Mouse (Mus musculus) T-helper 2 cell (primary cell): ENCODE measurements around the gene Xylb.

Experiments used
- in situ Hi-C: fragments of 300-600 bp; cut with MboI, MseI; formaldehyde crosslinking; loops from one replicate; pipeline ENCODE4 v1.15.1; 2025; ENCODE audit warnings: high pct_unique_total_duplicates

Gene Xylb

DNA sequence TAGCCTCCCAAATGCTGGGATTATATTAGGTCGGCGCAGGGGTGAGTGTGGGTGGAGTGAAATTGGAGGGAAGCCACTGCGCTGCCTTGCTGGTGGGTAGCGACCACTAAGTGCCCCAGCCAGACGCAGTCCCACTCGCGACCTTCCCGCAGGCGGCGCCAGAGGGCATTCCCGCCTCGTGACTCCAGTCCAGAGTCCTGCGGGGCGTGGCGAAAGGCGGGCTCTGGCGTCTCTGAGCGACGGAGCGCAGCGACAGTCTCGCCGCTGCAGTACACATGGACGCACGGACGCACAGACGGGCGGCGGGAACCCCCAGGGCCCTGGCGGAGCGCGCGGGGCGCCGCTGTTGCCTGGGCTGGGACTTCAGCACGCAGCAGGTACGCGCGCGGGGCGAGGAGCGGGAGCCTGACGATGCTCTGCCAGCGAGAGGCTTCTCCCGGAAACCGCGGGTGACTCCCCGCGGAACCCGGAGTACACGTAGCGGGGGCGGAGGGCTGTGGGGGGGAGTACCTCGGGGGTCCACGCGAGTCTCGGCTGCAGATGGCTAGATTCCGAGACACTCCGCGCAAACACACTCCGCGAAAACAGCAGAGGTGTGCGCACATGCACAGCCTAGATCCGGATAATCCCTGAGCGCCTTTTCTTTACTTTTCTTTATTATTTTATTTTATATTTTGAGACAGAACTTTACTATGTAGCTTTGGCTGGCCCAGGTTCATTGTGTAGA is at the start of gene Xylb:
Gene Xylb (plus strand): TSS at position 51 of the 727 bp plus-strand sequence.
- in situ Hi-C loops, result loop anchor here (5.0 kb wide), 1 partner anchor 250 kb away; no protein-coding TSS in a partner anchor

DNA sequence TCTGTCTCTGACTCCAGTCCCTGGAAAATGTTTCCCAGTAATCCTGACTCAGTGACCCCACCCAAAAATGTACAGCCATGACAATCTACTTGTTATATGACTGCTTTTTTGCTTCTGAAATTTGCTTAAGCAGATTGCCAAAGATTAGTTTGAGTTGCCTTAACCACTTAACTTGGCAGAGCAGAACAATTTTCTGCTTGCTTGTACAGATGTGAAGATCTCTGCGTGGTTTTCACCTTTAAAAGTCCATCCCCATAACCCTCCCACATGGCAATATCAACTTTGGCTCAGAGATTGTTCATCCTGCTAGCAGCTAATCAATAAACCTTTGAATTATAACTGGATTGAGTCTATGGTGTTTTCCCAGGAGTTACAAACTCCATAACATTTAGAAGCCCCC is 48.1 kb upstream of the Xylb start:
- in situ Hi-C loops, result no loop called here

DNA sequence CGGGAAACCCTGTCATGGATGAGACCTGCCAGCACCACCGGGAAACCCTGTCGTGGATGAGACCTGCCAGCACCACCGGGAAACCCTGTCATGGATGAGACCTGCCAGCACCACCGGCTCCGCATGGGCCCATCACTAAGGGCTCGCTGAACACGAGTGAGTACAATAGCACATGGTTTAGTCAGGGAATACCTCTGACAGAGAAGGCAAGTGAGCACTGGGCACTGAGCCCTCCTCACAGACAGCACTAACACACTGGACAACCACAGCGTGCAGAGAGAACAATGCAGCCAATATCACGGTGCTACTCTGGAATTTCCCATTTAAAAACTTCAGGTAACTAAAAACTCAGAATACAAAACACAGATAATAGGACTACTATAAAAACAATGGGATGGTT is 44.1 kb upstream of the Xylb start:
- in situ Hi-C loops, result no loop called here

DNA sequence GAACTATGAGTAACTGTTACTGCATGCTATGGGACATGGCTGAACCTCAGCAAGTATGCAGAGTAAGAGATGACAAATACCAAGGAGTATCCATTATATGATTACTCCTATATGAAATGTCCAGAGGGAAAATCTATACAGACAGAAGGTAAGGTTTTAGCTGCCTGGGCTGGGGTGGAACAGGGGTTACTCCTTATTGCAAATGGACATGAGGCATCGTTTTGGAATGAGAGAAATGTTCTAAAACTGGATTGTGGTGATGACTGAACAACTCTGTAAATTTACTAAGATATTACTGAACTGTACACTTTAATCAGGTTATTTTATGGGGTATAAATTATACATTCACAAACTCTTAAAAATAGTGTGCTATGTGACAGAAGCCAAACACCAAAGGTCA is 38.3 kb upstream of the Xylb start:
- in situ Hi-C loops, result no loop called here

DNA sequence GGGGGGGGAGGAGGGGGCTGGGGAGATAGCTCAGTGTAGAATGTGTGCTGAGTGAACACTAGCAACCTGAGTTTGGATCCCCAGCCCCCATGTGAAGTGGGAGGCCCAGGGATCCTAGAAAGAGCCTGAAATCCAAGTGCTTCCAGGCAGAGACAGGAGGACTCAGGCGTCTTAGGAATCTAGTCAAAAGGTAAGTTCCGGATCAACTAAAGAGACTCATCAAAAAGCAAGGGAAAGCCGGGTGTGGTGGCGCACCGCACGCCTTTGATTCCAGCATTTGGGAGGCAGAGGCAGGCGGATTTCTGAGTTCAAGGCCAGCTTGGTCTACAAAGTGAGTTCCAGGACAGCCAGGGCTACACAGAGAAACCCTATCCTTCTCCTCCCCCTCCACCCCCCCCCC is 36.7 kb upstream of the Xylb start:
- in situ Hi-C loops, result no loop called here

DNA sequence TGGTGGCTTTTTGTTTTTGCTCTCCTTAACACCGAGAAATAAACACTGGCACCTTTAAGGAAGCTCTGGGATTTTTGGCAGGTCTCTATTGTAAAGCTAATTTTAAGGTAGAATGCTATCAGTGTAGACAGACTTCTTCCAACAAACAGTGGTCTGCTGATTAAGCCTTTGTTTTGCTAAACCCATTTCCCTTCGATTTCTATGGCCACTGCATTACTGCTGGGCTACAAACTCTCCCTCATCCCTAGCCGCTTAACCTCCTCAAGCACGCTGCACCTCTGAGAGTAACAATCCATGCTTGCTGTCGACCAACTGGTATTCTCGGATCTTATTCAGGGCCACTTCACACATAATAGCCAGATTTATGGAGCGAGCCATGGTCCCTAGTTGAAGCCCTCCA is 36.2 kb upstream of the Xylb start:
- in situ Hi-C loops, result no loop called here

DNA sequence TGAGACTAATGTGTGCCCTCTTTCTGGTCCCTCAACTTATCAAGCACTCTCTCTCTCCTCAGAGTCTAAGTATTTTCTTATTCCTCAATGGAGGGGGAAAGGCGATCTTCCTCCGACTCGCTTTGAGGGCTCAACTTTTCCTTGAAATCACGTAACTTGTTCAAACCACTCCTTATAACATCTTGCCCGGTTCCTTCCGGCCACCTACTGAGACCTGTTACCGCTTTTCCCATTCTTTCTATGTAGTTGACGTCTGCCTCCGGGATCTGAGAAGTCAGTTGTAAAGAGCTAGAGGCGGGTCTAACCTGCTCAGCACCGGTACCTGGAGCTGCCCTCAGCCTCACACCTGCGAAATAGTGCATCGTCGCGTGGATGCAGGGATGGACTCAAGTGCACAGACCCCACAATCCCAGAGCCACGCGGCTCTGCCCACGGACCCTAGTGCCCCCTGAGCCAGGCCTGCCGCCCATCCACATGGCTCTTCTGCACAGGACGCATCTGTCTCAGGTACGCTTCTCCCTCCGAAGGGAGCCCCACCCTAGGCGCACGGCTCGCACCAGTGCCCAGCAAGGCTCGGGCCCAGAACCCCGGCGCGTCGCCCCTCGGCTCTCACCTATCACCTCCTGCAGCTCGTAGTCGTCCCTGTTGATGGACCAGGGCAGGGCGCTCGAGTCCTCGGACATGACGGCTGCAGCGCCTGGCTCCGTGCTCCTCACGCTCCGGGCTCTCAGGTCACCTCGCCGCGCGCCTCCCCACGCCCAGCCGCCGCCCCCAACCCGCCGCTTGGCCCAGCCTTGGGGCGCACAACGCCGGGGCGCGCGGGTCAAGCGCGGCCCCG is 35.6 kb upstream of the Xylb start:
- in situ Hi-C loops, result no loop called here

DNA sequence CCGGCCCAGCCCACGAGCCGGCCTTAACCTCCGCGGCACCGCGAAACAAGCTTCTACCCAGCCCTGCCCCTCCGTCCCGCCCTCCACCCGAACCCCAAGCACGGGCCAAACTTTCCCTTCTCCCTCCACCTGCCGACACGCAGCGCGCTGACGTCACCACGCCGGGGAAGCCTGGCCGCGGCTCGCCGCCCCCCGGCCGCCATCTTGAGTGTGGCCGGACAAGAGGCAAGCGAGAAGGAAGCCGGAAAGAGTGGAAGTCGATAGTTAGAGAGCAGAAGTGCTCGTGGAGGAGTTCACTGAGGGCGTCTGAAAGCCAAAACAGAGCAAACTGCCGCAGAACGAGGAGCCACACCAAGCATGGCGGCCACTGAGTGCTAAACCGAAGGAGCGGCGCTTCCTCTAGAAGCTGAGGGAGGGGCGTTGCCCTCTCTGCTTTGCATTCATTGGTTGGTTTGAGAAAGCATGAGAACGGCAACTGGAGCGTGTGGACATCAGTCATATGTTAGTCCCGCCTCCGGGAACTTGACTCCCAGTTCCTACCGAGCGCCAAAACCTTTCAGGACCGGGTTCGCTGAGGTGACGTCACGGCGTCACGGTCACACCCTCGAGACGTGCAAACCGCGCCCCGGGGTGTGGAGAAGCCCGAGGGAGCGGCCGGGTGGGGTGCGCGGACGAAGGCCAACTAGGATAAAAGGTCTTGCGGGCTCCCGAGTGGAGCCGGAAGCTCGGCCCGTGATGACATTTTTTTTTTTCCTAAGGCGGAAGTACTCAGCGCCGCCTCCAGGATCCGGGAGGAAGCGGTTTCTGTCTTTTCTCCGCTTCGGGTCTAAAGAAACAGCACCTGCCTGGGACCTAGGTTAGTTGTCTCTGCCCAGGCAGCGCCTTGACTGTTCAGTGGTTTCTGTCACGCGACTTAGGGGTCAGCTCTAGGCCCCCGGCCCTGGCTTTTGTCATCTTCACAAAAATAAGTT is 34.6 kb upstream of the Xylb start, which contains the start of gene Oxsr1:
Gene Oxsr1 (minus strand): TSS at position 139 of the 971 bp plus-strand sequence.
- in situ Hi-C loops, result no loop called here

DNA sequence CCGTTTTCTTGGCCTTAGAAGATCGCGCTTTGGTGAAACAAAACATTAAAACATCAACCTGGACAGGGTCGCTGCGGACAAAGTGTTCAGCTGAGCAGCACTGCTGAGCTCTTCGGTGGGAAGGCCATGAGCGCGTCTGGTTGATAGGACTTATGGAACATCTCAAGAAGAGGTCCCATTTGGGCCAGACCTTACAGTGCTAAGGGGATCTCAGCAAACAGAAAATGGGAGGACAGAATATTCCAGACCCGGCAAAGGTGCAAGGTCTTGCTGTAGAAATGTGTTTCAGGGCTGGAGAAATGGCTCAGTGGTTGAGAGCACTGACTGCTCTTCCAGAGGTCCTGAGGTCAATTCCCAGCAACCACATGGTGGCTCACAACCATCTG is 33.9 kb upstream of the Xylb start:
- in situ Hi-C loops, result no loop called here

DNA sequence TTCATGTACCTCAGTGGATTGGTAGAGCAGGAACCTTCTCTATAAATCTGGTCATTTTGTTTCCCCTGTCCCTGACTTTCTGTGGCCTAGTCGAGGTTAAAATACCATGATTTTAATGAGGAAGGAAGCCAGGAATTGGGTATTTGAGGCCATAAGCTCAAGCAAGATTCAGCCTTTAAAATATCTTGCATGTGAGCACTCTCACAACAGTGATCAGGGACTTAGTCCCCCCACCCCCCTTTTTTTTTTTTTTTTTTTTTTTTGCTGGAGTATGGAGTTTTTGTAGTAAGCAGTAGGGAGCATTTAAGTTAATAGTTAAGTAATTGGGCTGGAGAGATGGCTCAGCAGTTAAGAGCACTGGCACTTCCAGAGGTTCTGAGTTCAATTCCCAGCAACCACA is 33.1 kb upstream of the Xylb start:
- in situ Hi-C loops, result no loop called here

DNA sequence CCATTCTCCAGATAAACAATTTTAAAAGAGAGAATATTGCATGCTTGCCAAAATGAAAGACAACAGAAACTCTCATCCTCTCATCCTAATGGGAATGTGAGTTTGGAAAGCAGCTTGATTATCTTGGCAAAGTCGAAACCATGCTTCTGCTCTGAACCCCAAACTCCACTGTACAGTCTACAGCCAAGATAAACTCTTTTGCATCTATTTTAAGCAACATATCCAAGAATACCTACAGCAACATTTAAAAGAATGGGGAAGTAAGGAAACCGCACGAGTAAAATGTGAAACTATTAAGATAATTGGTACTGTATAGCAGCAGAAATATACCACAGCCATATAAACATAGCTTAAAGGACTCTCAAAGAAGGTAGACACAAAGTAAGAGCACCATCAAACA is 28.7 kb upstream of the Xylb start:
- in situ Hi-C loops, result loop anchor here (25.0 kb wide), 1 partner anchor 1041 kb away; no protein-coding TSS in a partner anchor

DNA sequence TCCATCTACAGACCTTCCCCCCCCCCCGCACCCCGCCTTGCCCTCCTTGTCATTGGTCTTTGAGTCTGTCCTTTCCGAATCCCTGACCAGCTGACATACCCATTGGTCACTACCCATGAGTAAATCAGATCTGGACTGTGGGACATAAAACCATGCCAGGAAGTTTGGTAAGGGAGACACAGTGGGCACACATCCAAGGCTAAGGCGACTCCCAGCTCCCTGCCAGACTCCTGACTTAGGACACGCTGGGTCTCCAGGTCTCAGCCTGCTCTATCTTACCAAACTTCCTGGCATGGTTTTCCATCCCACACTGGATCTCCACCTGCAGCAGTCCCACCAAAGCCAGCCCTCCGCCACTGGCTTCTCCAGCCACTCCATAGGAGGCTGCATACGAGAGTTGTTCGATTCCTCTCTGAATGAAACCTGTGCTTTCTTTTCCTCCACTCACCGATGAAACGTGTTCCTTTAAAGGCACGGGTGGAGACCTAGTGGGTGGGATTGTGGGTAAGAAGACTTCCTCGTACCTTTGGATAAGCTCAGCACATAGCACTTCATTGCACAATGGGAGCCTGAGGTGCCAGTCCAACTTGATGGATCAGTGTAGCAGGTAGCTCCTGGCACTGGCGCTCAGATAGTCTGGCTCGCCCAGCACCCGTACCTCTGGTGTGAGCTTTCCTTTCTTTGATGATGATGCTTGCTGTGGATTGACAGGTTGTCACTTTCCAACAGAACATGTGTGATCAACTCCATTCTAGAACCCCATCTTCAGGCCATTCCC is 26.8 kb upstream of the Xylb start:
- in situ Hi-C loops, result loop anchor here (25.0 kb wide), 1 partner anchor 1043 kb away; no protein-coding TSS in a partner anchor

DNA sequence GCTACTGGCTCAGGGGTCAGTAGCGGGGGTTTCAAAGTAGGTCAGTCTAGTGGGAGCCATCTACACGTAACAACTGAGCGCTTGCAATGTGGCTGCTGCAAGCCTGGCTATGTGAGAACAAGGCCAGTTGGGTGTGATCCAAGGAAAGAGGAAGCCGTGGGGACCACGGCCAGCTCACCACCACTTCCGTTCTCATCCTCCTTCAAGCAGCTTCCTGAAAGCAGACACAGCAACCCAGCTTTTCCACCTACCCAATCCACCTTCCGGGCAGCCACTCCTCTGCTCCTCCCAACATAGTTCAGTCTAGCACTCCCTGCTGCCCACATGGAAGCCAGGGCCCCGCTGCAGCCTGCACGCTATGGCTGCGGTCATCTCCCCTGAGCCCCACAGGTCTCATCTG is 22.9 kb upstream of the Xylb start:
- in situ Hi-C loops, result loop anchor here (25.0 kb wide), 1 partner anchor 1047 kb away; no protein-coding TSS in a partner anchor

DNA sequence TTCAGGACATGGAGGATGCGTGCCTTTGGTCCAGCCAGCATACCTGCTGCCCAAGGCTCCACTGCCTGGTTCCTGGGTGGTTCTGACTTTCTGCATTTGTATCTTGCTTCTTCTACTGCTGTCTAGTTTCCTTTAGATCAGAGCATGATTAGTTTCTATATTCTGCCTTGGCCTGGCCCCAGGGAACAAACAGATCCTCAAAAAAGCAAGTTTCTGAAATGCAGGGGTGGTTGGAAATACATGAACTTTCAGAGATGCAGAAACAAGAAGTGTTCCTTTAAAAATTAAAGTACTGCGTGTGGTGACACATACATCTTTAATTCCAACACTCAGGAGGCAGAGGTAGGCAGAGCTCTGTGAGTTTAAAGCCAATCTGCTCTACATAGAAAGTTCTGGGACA is 22.3 kb upstream of the Xylb start:
- in situ Hi-C loops, result loop anchor here (25.0 kb wide), 1 partner anchor 1048 kb away; no protein-coding TSS in a partner anchor

DNA sequence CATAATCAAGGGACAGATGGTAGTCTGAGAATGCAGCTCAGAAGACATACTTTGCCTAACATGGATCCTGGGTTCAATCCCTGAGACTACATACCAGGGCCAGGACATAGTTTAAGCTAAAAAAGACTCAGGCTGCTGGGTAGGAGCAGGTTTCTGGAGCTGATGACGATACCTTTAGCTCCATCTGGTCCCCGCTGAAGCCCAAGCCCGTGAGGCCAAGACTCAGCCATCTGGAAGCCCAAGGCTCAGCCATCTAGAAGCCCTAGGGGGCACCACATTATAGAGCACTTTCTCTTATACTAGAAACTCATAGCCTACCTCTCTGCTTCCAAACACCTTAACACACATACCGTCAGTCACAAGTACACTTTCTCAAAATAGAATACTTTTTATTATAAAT is 21.6 kb upstream of the Xylb start:
- in situ Hi-C loops, result loop anchor here (25.0 kb wide), 1 partner anchor 1048 kb away; no protein-coding TSS in a partner anchor

DNA sequence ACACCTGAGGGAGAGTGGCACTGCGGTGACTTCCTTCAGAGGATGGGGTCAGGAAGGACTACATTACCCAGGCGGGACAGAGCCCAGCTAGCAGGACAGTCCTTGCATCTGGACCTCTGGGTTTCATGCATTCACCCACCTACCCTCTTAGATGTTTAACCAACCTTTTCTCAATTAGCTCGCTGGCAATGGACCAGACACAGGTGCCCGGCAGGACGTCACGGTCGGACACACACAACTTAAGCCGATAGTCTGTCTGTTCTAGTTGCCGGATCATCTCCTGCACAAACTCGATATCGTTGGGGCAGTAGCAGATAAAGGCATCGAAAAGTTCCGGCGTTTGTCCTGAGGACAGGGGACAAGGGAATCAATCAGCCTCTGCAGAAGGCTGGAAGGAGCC is 19.3 kb upstream of the Xylb start:
- in situ Hi-C loops, result loop anchor here (25.0 kb wide), 1 partner anchor 1051 kb away; no protein-coding TSS in a partner anchor

DNA sequence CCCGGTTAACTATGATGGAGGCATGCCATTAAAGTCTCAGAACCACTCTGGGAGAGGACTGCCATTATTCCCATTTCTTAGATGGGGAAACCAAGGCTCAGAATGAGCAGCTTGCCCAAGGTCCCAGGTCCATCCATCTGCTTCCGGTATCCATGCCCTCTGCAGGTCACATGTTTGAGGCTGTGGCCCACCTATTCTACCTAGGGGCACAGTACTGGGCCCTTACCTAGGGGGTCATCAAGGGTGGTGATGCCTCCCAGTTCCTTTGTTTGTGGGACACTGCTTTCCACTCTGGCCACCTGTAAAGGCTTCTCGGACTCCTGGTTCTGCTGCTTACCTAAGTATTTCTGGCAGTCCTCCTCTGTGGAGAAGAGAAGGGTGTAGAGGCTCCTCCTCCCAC is 18.8 kb upstream of the Xylb start:
- in situ Hi-C loops, result loop anchor here (25.0 kb wide), 1 partner anchor 1051 kb away; no protein-coding TSS in a partner anchor

DNA sequence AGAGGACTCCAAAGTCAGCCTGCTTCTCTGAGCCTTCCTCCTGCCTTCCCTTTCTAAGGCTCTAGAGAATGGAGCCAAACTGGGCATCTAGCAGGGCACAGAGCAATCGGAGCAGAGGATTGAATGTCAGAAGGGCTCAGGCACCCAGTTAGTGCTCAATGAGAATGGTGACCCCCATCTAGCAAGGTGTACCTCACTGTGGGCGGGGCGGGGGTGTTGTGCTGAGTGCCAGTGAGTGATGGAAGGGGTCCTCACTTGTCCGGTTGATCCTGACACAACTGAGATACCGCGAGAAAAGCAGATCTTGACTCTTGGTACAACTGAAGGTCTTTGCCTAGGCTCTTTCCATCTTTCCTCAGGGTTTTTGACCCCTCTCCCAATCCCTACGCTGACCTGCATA is 18.1 kb upstream of the Xylb start:
- in situ Hi-C loops, result loop anchor here (25.0 kb wide), 1 partner anchor 1052 kb away; no protein-coding TSS in a partner anchor

DNA sequence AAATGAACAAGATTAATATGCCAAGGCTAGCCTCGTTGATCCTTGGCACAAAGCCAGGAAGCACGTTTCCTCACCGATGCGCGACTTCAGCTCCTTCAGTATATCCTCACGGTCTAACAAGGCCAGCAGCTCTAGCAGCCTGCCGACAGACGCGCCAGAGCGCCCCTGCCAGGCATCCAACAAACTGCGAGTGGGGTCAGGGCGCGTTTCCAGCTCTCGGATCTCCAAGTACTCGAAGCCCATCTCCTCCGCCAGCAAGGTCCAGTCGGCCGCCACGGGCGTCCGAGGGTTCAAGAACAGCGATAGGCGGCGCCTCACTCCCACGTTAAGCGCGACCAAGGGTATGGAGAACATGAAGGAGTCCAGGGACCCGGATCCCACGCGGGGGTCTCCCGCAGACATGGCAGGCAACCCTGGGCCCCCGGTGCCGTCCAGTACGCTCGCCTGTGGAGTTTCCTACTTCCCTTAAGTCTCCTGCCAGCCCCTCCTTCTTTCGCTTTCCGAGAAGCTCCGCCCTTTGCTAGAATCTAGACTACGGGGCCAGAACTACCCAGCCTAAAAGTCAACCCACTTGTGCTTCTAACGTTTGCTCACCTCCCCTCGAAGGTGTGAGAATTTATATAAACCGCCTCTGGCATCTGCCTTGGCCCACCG is 17.5 kb upstream of the Xylb start, which contains the start of gene Acaa1a:
Gene Acaa1a (plus strand): TSS at position 119 of the 654 bp plus-strand sequence.
- in situ Hi-C loops, result loop anchor here (25.0 kb wide), 1 partner anchor 1052 kb away; no protein-coding TSS in a partner anchor

DNA sequence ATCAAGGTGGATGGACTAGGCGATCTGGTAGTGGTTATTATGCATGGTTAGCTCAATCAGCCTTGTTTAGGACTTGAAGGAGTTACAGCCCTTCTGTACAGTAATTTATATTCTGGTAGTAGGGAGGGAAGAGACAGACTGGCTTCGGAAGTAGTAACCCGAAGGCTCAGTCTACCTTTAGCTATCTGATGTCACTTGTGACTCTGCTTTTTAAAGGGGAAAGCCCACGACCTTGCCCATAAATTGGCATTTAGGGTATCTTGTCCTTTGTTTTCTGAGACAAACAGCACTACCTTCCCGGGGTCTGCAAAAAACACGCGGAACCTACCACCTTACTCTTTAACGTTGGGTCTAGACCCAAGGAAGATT is 17.0 kb upstream of the Xylb start:
- in situ Hi-C loops, result loop anchor here (25.0 kb wide), 1 partner anchor 1053 kb away; no protein-coding TSS in a partner anchor
